Comparison of ENCODE assay signal across 8 mouse cellular contexts in genomic region chr5:38684164-38684911, GRCm38 (mm10). TPM values are rescaled to one million over a fixed set of nuclear protein-coding genes. Genes with fewer than 3 reads are reported as not detected.
DNase-seq lines count a peak whose midpoint lies in the region; ATAC-seq and TF ChIP-seq lines count a peak whose summit lies in the region.

Gene Zfp518b, minus strand, starts transcription at chr5:38684826.

- peaks cover 4% of the 10 kb centered on the region; the same call in 1 of the 2 replicates for H3K4me1 ChIP-seq in lung, embryonic 14.5 days (ENCODE audit: insufficient read depth)
- H3K4me1 ChIP-seq in olfactory bulb, adult 2 months (ENCODE audit: control insufficient read depth, insufficient read depth, low read length) = peaks cover 24% of the 10 kb centered on the region

- ATAC-seq in lung, embryonic 14.5 days (ENCODE audit: insufficient read depth) = peak; percentile 96

- peak within 1 kb of the TSS; percentile 82 for H3K9ac ChIP-seq in lung, embryonic 14.5 days

- DNase-seq in MN1 (ENCODE audit: low spot score) = peak; percentile 27
- DNase-seq in cerebellum, adult 11-12 months = peak; percentile 78
- peak; percentile 75 for DNase-seq in forelimb bud, embryonic 11.5 days (ENCODE audit: low read depth, low spot score)
- DNase-seq in heart, postnatal 4 days = peak; percentile 86
- peak in 1 of 2 experiments; percentile 69 for DNase-seq in layer of hippocampus, adult 8-10 months (ENCODE audit: low spot score in 2 of 2)
- peak; percentile 90 for DNase-seq in lung, embryonic 14.5 days
- peak; percentile 84 for DNase-seq in testis, postnatal 14 days (ENCODE audit: low spot score)

- TF ChIP-seq POLR2A in olfactory bulb, adult 2 months (IDR thresholded peaks at IDR 0.05; ENCODE audit: insufficient read depth, low read depth, low read length) = peak; percentile 75

- H3K4me3 ChIP-seq in lung, embryonic 14.5 days (ENCODE audit: low read depth, low read length) = peak within 1 kb of the TSS; percentile 71
- peak within 1 kb of the TSS; percentile 94 for H3K4me3 ChIP-seq in olfactory bulb, adult 2 months (ENCODE audit: insufficient read depth, low read depth, low read length)

- H3K27me3 ChIP-seq in lung, embryonic 14.5 days (ENCODE audit: insufficient read depth, low read length) = no peaks in the 10 kb centered on the region

- under 1% methylated on average over 82 of the region's 89 CpGs for WGBS in lung, embryonic 14.5 days
- WGBS in olfactory bulb, adult 2 months = under 1% methylated on average over 88 of the region's 89 CpGs

- peaks cover 34% of the 10 kb centered on the region for H3K36me3 ChIP-seq in lung, embryonic 14.5 days (ENCODE audit: insufficient read depth)

- H3K9me3 ChIP-seq in lung, embryonic 14.5 days (ENCODE audit: low read depth, low read length) = no peaks in the 10 kb centered on the region

- peak within 1 kb of the TSS; percentile 86 for H3K27ac ChIP-seq in lung, embryonic 14.5 days (ENCODE audit: low read depth)
- H3K27ac ChIP-seq in olfactory bulb, adult 2 months (ENCODE audit: insufficient read depth, low read depth, low read length) = peak within 1 kb of the TSS; percentile 75

- peak within 1 kb of the TSS; percentile 64 for H3K4me2 ChIP-seq in lung, embryonic 14.5 days

- no peak for TF ChIP-seq CTCF in lung, embryonic 14.5 days (IDR thresholded peaks at IDR 0.05; ENCODE audit: low read depth)
- no peak for TF ChIP-seq CTCF in olfactory bulb, adult 2 months (IDR thresholded peaks at IDR 0.05; ENCODE audit: insufficient read depth, low read depth, low read length)

RNA-seq across cellular contexts. Expression of gene Zfp518b, which starts in this region (rescaled TPM):
- total RNA-seq in heart, postnatal 4 days (2021) = 10 to 100 TPM; 12.6 to 13.5 TPM
- total RNA-seq in layer of hippocampus, adult 8-10 months (2022) = 10 to 100 TPM; 11.0 to 12.2 (median 11.9) TPM
- 22.7 and 25.4 TPM in 2 replicates for polyA plus RNA-seq in lung, embryonic 14.5 days (2014; fragmentation: Nextera tagmentation; extraction: Ambion mirVana)
- not detected in 2 replicates for polyA plus RNA-seq in olfactory bulb, adult 2 months (2012; ENCODE audit: insufficient read depth, insufficient read length, low replicate concordance, missing spikeins)
